Mouse (Mus musculus): Measurements from ENCODE around the gene Arhgap28.

GRCm38 (mm10) chr17:67976465-67976864 lies 27.5 kb downstream of the Arhgap28 start:
- TF ChIP-seq EP300 (IDR thresholded peaks at IDR 0.05; ENCODE audit: low read depth) (no peak), CTCF (IDR thresholded peaks at IDR 0.05; ENCODE audit: low read depth) (no peak)
